Mouse (Mus musculus): ENCODE results near the gene Phactr4.

Gene Phactr4

GRCm38 (mm10) chr4:132411322-132412094, 10.8 kb downstream of the Phactr4 start:
- DNase-seq (ENCODE audit: low read depth in 2 of 2, low spot score in 2 of 2) = peak in 1 of 2 experiments; percentile 20

- no peak for DNase-seq (ENCODE audit: low read depth in 2 of 2, low spot score in 2 of 2)
These were observed 12.6 kb downstream of the Phactr4 start for GRCm38 (mm10) chr4:132409587-132410229.

GRCm38 (mm10) chr4:132406393-132407189, 15.7 kb downstream of the Phactr4 start:
- DNase-seq (ENCODE audit: low read depth in 2 of 2, low spot score in 2 of 2) = no peak

- DNase-seq (ENCODE audit: low read depth in 2 of 2, low spot score in 2 of 2) = no peak
These were observed 17.7 kb downstream of the Phactr4 start for GRCm38 (mm10) chr4:132404588-132404987.

GRCm38 (mm10) chr4:132403063-132403660, 19.1 kb downstream of the Phactr4 start:
- no peak for DNase-seq (ENCODE audit: low read depth in 2 of 2, low spot score in 2 of 2)

GRCm38 (mm10) chr4:132401016-132401415, 21.3 kb downstream of the Phactr4 start:
- DNase-seq (ENCODE audit: low read depth in 2 of 2, low spot score in 2 of 2) = no peak

GRCm38 (mm10) chr4:132398863-132399262, 23.4 kb downstream of the Phactr4 start:
- DNase-seq (ENCODE audit: low read depth in 2 of 2, low spot score in 2 of 2) = no peak

- no peak for DNase-seq (ENCODE audit: low read depth in 2 of 2, low spot score in 2 of 2)
These were observed 24.1 kb downstream of the Phactr4 start for GRCm38 (mm10) chr4:132398045-132398774.

- no peak for DNase-seq (ENCODE audit: low read depth in 2 of 2, low spot score in 2 of 2)
These were observed 25.2 kb downstream of the Phactr4 start for GRCm38 (mm10) chr4:132397120-132397519.

- DNase-seq (ENCODE audit: low read depth in 2 of 2, low spot score in 2 of 2) = no peak
These were observed 26.0 kb downstream of the Phactr4 start for GRCm38 (mm10) chr4:132396251-132396650.

- no peak for DNase-seq (ENCODE audit: low read depth in 2 of 2, low spot score in 2 of 2)
These were observed 31.1 kb downstream of the Phactr4 start for GRCm38 (mm10) chr4:132391063-132391740.

GRCm38 (mm10) chr4:132389302-132389701, 33.0 kb downstream of the Phactr4 start:
- no peak for DNase-seq (ENCODE audit: low read depth in 2 of 2, low spot score in 2 of 2)

GRCm38 (mm10) chr4:132387617-132388016, 34.7 kb downstream of the Phactr4 start:
- DNase-seq (ENCODE audit: low read depth in 2 of 2, low spot score in 2 of 2) = no peak

GRCm38 (mm10) chr4:132386846-132387245, 35.4 kb downstream of the Phactr4 start:
- no peak for DNase-seq (ENCODE audit: low read depth in 2 of 2, low spot score in 2 of 2)

GRCm38 (mm10) chr4:132385771-132386410, 36.4 kb downstream of the Phactr4 start:
- no peak for DNase-seq (ENCODE audit: low read depth in 2 of 2, low spot score in 2 of 2)

GRCm38 (mm10) chr4:132383455-132383854, 38.8 kb downstream of the Phactr4 start:
- no peak for DNase-seq (ENCODE audit: low read depth in 2 of 2, low spot score in 2 of 2)

- no peak for DNase-seq (ENCODE audit: low read depth in 2 of 2, low spot score in 2 of 2)
These were observed 40.0 kb downstream of the Phactr4 start for GRCm38 (mm10) chr4:132382296-132382695.

GRCm38 (mm10) chr4:132380965-132381616, 41.2 kb downstream of the Phactr4 start:
- DNase-seq (ENCODE audit: low read depth in 2 of 2, low spot score in 2 of 2) = no peak

- DNase-seq (ENCODE audit: low read depth in 2 of 2, low spot score in 2 of 2) = no peak
These were observed 48.5 kb downstream of the Phactr4 start for GRCm38 (mm10) chr4:132373820-132374219.

All from CD8-positive naive resting alpha-beta T cell, adult 2 months (primary cell).